Mouse (Mus musculus) adipocyte (in vitro differentiated cells): ENCODE results near the gene Clca3b.
"Not testable (repeated sequence)": the region's sequence is repeated elsewhere in the genome, so short reads cannot be mapped to it uniquely, and the experiment has no call there.

Experiments used
- DNase-seq: peaks from one replicate; pipeline ENCODE4 v3.0.0-alpha.2; 2016; ENCODE audit warnings: low spot score

Gene Clca3b

DNA sequence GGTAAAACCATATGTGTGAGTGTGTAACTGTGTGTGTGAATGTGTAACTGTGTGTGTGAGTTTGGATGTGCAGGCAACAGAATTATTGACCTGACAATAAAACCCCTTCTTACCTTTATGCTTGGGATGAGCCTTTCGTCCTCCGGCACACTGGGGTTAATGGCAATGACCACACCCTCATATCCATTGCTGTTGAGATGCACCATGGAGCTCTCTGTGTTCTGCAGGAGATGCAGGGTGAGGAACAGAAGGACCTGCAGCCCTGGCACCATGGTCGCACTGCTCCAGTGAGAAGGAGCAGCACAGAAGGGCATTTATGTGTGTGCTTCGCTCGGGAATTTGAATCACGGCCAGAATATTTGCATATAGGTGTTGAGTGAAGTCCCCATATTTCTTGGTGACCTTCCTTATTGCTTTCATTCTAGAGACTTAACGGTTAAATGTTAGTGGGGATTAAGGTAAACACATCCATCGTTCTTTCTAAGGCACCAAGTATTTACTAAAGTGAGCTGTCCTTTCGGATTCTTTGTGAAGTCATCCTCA lies at the start of gene Clca3b:
Clca3b (minus strand) TSS at position 344 of the 543 bp plus-strand sequence.
- not testable (repeated sequence) for DNase-seq

DNA sequence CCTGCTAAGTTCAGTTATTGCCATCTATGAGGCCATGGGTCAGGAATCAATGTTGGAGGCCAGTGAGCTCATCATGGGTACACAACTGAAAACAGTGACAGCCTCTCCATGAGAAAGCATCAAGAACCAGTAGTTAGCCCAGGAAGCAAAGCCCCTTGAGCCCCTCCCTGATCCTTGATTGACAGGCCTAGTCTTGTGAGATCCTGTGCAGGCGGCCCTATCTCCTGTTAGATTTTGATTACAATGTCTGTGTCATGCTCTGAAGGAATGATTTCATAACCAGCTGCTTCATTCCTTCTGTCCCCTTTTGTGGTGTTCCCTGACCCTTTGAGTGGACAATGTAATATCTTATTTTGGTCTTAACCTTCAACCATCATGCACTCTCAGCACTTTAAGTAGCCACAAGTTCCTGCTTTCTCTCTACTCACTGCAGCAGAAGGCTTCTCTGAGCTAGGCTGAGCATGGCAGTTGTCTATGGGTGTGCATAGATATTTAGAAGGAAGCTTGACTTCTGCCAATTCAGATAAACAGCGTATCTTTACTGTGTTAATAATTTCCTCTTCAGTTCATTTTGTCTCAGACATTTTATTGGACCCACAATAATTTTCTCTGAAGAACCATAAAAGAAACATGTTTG lies 48.0 kb upstream of the Clca3b start:
- DNase-seq = peak; percentile 7

DNA sequence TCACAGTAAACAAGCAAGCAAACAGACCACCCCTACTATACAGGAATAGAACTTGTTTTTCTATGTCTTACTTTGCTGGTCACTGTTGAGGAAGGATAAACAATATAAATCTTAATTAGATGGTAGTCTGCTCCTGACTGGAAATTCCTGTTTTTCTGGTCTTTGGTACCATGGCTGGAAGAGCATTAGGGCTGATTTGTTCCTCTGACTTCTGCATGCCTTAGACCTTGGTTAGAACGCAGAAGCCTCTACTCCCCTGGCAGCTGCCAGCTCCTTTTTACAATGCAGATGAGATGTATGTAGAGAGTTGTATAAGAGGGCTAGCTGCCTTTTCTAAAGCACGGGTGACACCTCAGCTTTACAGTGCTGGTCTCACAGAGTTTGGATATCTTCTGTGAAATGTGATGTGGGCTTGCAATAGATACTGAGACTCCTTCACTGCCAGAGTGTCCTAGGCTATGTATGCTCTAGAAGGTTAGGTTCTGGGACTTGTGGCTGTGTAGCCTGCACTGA lies 41.1 kb upstream of the Clca3b start:
- DNase-seq = no peak

DNA sequence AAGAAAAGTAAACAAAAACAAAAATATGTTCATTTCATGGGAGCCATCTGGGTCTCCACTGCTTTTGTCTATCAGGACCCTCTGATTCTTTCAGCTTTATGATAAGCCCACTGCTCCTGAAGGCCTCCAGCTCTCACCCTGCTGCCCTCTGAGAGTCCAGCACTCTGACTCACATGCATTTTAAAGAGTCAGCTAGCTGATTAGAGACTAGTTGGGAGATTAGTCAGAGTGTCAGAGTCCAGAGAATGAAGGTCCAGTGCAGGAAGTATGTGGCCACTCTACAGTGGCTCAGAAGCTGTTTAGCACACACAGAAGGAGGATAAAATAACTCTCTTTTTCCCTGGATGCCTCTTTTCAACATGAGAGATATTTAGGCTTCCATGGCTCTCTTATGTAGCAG lies 37.8 kb upstream of the Clca3b start:
- DNase-seq = no peak

DNA sequence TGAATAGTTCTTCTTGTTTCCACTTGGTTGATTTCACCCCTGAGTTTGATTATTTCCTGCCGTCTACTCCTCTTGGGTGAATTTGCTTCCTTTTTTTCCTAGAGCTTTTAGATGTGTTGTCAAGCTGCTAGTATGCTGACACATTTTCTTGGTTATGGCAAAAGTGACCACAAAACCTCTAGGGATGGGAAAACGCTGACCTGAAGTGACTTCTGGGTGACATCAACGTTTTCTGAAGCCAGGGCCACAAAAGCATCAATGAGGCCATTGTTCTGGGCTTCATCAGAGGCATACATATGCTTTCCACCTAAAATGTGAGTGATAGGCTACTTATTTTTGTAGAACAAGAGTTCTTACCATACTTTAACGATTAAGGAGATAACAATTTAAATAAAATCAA lies 22.9 kb upstream of the Clca3b start:
- not testable (repeated sequence) for DNase-seq

DNA sequence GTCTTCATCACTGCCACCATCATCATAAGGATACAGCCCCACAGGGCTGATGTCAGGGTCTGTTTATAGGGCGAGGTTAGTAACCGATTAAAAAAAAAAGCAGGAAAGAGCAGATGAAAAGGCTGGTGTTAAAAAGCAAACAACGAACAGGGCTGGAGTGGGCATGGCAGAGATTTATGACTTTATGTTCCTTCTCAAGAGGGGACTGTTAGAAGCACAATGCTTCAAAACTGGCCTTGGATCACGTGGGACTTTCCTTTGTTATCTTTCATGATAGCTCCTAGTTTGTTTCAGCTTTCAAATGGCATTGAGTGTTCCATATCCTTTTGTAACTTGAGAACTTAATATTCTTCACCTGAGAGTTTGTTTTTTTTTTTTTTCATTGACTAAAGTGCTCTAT lies 427 bp upstream of the Clca3b start:
- DNase-seq = no peak

DNA sequence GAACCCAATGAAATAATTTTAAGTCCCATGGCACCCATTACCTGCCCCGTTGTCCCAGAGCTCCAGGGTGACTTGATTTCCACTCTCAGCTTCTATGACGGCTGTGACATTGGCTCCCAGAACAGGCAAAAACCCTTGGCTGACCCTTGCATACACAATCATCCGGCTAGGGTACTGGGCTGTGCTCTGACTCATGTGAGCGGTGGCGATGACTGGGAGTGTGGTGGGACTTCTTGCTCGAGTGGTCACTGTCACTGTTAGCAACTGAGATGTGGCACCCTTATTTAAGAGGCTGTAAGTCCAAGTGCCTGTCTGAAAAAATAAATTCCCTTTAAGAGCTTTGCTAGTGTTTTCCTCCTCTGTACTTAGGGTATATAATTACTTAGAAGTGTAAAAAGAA lies 21.9 kb downstream of the Clca3b start:
- DNase-seq = no peak

DNA sequence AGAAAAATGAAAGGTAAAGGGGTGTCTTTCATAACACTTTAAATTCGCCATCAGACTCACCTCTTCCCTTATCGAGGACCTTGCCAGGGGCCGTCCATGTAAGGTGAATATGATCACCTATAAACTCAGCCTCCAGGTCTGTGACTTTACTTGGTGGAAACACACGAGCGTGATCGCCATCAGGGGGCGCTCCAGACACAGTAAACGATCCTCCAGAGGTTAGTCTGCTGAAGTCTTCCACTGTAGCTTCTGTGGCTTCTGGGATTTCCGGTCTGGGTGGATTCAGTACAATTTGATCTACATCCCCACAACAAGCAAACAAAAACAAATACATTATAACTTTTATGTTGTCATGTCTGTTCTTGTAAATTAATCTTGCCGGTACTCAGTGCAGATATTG lies 24.0 kb downstream of the Clca3b start:
- DNase-seq = peak; percentile 90

DNA sequence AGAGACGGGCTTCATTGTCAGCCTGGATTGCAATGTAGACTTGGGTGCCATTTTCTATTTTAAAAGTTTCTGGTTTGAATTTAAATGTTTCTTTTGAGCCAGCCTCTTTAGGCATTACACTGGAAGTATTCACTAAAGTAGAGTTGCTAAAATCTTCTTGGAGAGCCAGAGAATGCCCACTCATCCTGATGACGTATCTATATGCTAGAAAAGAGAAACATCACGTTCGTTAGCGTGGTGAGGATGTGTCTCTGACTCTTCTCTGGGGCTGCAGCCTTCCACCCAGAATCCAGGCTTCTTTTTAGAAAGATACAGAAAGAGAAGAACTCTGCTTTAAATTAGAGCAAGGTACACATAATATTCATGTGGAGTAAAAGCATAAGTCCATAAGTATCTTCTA lies 25.8 kb downstream of the Clca3b start:
- no peak for DNase-seq

DNA sequence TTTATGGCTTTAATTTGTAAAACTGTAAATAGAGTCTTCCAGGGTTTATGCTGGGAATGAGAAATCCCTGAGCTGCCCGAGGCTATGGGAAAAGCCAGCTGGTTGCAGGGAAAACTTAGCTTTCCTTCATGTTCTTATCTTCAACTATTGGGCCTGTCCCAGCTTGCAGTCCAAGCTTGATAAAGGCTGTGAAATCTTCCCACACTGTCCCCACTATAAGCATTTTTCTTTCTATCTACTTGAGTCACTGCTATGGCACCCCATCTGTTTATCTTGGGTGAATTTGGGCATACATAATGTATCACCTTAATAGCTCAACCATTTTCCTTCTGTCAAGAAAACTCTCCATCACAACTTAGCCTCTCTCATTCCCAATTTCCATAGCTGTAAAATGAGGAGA lies 28.5 kb downstream of the Clca3b start:
- no peak for DNase-seq

DNA sequence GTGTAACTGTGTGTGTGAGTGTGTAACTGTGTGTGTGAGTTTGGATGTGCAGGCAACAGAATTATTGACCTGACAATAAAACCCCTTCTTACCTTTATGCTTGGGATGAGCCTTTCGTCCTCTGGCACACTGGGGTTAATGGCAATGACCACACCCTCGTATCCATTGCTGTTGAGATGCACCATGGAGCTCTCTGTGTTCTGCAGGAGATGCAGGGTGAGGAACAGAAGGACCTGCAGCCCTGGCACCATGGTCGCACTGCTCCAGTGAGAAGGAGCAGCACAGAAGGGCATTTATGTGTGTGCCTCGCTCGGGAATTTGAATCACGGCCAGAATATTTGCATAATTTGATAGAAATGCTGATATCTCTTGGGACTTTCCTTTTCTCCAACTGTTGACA lies 29.9 kb downstream of the Clca3b start, which contains the start of gene Clca3a2:
Clca3a2 (minus strand) TSS at position 276 of the 400 bp plus-strand sequence.
- DNase-seq = not testable (repeated sequence)

DNA sequence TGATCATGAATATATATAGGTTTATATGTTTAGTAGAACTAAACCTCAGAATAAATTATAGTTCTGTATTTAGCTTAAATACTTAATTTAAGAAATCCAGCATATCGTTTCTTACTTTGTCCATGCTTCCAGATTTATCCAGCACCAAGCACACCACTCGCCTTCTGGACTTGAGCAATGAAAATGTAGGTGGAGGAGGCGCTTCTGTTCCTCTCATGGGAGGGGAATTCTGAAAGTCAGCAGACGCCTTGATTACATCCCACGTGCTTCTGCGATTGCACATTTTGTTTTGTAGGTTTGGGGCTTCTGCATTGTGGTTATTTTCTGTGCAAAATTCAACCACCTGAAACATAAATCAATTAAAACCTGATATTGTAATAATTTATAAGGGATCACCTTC lies 35.8 kb downstream of the Clca3b start:
- DNase-seq = not testable (repeated sequence)

DNA sequence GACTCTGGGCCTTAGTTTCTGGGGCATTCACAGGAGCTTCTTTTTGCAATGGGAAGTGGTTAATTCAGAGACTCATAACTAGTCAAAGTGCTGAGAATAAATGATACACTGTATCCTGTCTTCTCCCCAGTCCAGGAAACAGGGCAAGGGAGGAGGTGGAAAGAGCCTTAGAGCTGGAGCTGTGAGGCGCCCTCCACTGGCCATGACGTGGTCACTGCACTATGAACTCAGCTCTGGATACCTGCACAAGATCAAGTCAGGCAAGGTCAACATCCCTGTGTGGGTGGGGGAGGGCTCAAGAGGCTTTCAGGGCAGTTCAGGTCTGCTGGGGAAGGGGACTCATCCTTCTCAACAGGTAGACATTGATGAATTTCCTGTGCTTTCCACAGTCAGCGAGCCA lies 37.3 kb downstream of the Clca3b start:
- DNase-seq = no peak

DNA sequence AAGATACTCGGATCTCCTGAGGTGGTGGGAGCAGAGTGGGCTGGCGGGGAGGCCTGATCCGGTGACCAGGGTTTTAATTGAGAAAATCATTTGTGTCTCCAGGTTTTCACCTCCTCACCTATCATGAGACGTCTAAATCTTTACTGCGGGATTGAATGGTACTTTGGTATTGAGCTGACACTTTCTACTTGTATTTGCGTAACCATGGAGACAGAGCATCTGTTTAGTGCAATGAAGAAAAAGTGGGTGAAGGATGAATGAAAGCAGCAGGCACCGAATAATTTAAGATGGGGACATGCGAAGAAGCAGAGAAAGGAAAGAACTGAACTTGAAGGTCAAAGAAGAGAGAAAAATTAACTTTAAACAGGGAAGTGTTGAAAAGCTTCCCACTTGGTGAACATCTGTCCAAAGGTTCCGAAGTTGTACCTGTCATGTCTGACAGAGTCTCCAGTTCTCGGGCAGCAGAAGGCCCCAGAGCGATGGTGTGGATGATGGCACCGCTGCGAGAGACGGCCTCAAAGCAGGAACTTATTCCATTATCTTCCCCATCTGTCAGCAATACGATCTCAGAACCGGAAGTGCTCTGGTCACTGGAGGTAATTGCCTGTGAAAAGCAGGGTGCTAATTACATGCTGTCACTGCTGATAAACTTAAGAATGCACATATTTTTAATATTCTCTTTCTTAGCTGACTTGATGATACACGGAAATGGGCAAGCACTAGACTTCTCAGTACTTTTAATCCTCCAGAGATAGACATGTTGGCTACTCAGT lies 40.8 kb downstream of the Clca3b start:
- DNase-seq = not testable (repeated sequence)

DNA sequence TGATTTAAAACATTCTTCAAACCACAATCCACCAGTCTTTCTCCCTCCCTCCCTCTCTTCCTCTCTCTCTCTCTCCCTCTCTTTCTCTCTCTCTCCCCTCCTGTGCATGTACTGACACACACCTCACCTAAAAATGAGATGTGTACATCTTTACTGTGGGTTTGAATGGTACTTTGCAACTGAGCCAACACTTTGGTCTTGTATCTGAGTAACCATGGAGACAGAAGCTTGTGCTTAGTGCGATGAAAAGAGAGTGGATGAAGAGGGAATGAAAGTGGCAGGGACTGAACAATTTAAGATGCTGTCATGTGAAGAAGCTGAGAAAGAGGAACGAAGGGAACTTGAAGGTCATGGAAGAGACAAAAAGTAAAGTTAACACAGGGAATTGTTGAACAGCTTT lies 42.5 kb downstream of the Clca3b start:
- DNase-seq = not testable (repeated sequence)

DNA sequence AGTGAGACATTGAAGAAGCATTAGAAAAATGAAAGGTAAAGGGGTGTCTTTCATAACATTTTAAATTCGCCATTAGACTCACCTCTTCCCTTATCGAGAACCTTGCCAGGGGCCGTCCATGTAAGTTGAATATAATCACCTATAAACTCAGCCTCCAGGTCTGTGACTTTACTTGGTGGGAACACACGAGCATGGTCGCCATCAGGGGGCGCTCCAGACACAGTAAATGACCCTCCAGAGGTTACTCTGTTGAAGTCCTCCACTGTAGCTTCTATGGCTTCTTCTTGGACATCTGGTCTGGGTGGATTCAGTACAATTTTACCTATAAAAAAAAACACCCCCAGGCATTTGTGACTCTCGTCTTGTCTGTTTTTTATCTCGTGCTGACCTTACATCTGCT lies 47.3 kb downstream of the Clca3b start:
- peak; percentile 50 for DNase-seq

DNA sequence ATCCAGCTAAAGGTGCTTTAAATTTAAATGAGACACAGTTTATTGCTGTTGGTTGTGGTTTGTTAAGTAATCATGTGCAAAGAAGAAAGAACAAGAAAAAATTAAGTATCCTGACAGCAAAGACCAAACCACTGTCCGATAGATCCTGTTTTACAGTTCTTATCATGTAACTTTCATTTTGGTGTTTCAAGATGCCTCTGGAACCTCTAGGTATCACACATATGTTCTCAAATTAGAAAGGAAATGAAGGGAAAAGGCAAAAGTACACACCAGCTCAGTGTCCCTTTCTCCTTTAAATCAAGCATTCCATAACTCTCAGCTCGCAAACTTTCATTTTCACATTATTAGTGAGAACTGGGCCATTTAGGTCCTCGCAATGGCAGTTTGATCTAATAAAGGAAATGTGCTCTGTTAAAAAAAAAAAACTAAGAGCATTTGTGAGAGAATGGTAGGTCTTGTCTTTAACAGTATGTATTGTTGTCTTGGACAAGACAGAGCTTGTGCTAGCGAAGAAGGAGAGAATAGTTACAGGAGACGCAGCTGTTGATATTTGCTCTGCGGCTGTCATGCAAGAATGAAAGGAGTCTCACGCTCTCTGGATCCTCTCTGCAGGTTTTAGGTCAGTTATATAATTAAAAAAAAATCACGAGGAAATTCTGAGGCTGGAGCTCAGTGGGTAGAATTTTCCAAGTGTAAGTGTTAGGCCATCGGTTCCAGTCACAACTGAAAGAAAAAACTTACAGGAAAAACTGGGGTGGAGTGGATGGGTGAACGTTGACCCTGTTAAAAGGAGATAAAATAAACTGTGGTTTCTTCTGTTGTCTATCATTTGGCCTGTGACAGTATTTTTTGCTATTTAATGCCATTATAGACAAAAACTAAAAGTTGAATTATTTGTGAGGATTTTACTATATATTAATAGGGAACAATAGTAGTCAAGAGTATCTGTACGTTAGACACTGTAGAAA lies 63.7 kb downstream of the Clca3b start:
- no peak for DNase-seq
